Mouse (Mus musculus): ENCODE measurements around the gene Olfr1046.
"Not testable (repeated sequence)": the region's sequence is repeated elsewhere in the genome, so short reads cannot be mapped to it uniquely, and the experiment has no call there.

Olfr1046 gene

GRCm38 (mm10) chr2:86219214-86219613, at the start of gene Olfr1046:
Olfr1046 (minus strand) TSS chr2:86219314.
- no peak for DNase-seq (ENCODE audit: low spot score)

- not testable (repeated sequence) for DNase-seq (ENCODE audit: low spot score)
Observed at GRCm38 (mm10) chr2:86258228-86258627, 39.1 kb upstream of the Olfr1046 start, which contains the start of gene Olfr1049. Olfr1049 (minus strand) TSS chr2:86258328.

GRCm38 (mm10) chr2:86240189-86240588, 21.1 kb upstream of the Olfr1046 start, which contains the start of gene Olfr1048:
Olfr1048 (minus strand) TSS chr2:86240289.
- DNase-seq (ENCODE audit: low spot score), result no peak

GRCm38 (mm10) chr2:86231301-86231700, 12.2 kb upstream of the Olfr1046 start, which contains the start of gene Olfr1047:
Olfr1047 (minus strand) TSS chr2:86231401.
- DNase-seq (ENCODE audit: low spot score), result no peak

GRCm38 (mm10) chr2:86202909-86203308, 16.2 kb downstream of the Olfr1046 start, which contains the start of gene Olfr1045:
Olfr1045 (minus strand) TSS chr2:86203009.
- DNase-seq (ENCODE audit: low spot score), result no peak

- no peak for DNase-seq (ENCODE audit: low spot score)
Observed at GRCm38 (mm10) chr2:86195863-86196262, 23.3 kb downstream of the Olfr1046 start.

GRCm38 (mm10) chr2:86185583-86185982, 33.5 kb downstream of the Olfr1046 start, which contains the start of gene Olfr52:
Olfr52 (minus strand) TSS chr2:86185683.
- no peak for DNase-seq (ENCODE audit: low spot score)

- DNase-seq (ENCODE audit: low spot score), result no peak
Observed at GRCm38 (mm10) chr2:86179950-86180349, 39.2 kb downstream of the Olfr1046 start.

- DNase-seq (ENCODE audit: low spot score), result no peak
Observed at GRCm38 (mm10) chr2:86177720-86178119, 41.4 kb downstream of the Olfr1046 start, which contains the start of gene Olfr1044. Olfr1044 (minus strand) TSS chr2:86177820.

- not testable (repeated sequence) for DNase-seq (ENCODE audit: low spot score)
Observed at GRCm38 (mm10) chr2:86175422-86175821, 43.7 kb downstream of the Olfr1046 start.

GRCm38 (mm10) chr2:86167422-86167821, 51.7 kb downstream of the Olfr1046 start, which contains the start of gene Olfr1043:
Olfr1043 (minus strand) TSS chr2:86167522.
- no peak for DNase-seq (ENCODE audit: low spot score)
